Mouse (Mus musculus) megakaryocyte progenitor cell, adult 5-6 weeks (primary cell): Measurements from ENCODE around the gene Tex35. TPM values are rescaled to one million over a fixed set of nuclear protein-coding genes. Genes with fewer than 3 reads are reported as not detected.

Experiments
- ATAC-seq: replicated peaks from 2 replicates; pipeline ENCODE4 v1.8.0; 2016; ENCODE audit warnings: mild to moderate bottlenecking, moderate TSS enrichment, inconsistent platforms; ENCODE audit not compliant: poor library complexity
- total RNA-seq, 2 experiments: library from RNA; stranded (forward) in 1 of 2; stranded (reverse) in 1 of 2; fragments of 157-497, 149-512 nt in 1 of 2; fragments of 200-1000 nt in 1 of 2; gene quantifications; 2 replicates each; pipeline versions ENCODE4 v1.2.3 to v1.2.4; 2015 to 2017

Tex35 gene
- total RNA-seq, 2 experiments from 2014 or later, result not detected

GRCm38 (mm10) chr1:157055288-157055831 lies 53.1 kb downstream of the Tex35 start:
- peak; percentile 94 for ATAC-seq

- ATAC-seq, result 0 out of 2 replicates have a peak, but pooled peaks have one; percentile 12
These were observed 53.8 kb downstream of the Tex35 start for GRCm38 (mm10) chr1:157054659-157055058.

GRCm38 (mm10) chr1:157049886-157050285 lies 58.6 kb downstream of the Tex35 start:
- ATAC-seq, result no peak

Other genes with a start within 250 kb of the Tex35 start
- gene Ralgps2, start 169.1 kb downstream of the Tex35 start, total RNA-seq (2015), result 12.8 and 19.5 TPM in 2 replicates
- gene Ralgps2, start 169.1 kb downstream of the Tex35 start, total RNA-seq (2017), result 32.5 and 34.0 TPM in 2 replicates